Mouse (Mus musculus): ENCODE results near the gene Naif1. TPM values are rescaled to one million over a fixed set of nuclear protein-coding genes. Genes with fewer than 3 reads are reported as not detected.

Naif1 gene
- total and polyA plus RNA-seq, 2 experiments from 2014 or later, result 3.5 to 4.2 TPM

GRCm38 (mm10) chr2:32423481-32424331 is 26.6 kb upstream of the Naif1 start:
- H3K4me1 ChIP-seq (ENCODE audit: control insufficient read depth, insufficient read depth), result peaks cover 48% of the 10 kb centered on the region
- H3K9me3 ChIP-seq (replicated peaks; ENCODE audit: control insufficient read depth, low read length), result no peaks in the 10 kb centered on the region
- peak; percentile 97 for DNase-seq (ENCODE audit: low spot score)
- ATAC-seq (ENCODE audit: insufficient read depth, low read depth), result peak; percentile 89
- peak overlapping the region; percentile 44 for H3K9ac ChIP-seq (replicated peaks; ENCODE audit: low read depth, low read length)
- H3K4me3 ChIP-seq (ENCODE audit: low read depth, low read length), result peak overlapping the region; percentile 46
- peak overlapping the region; percentile 70 for H3K4me2 ChIP-seq (ENCODE audit: low read depth, low read length)
- 3% methylated on average over 14 of the region's 14 CpGs for WGBS
- H3K27me3 ChIP-seq (ENCODE audit: control insufficient read depth, insufficient read depth, low read length), result no peaks in the 10 kb centered on the region
- TF ChIP-seq CTCF (IDR thresholded peaks at IDR 0.05; ENCODE audit: low read depth) (no peak), EP300 (IDR thresholded peaks at IDR 0.05; ENCODE audit: low read depth) (peak; percentile 56; the same call in 1 of the 2 replicates)
- peaks cover 21% of the 10 kb centered on the region for H3K36me3 ChIP-seq (replicated peaks; ENCODE audit: control insufficient read depth, insufficient read depth, low read length)
- H3K27ac ChIP-seq (ENCODE audit: low read depth), result peak overlapping the region; percentile 84

- WGBS, result 50% methylated on average over 3 of the region's 3 CpGs
- ATAC-seq (ENCODE audit: insufficient read depth, low read depth) (no peak), DNase-seq (ENCODE audit: low spot score) (no peak)
- Histone ChIP-seq H3K4me2 (ENCODE audit: low read depth, low read length) (no peak overlapping the region), H3K36me3 (replicated peaks; ENCODE audit: control insufficient read depth, insufficient read depth, low read length) (peaks cover 11% of the 10 kb centered on the region; the same call in 1 of the 2 replicates), H3K27ac (ENCODE audit: low read depth) (peak overlapping the region; percentile 84), H3K4me3 (ENCODE audit: low read depth, low read length) (no peak overlapping the region), H3K9me3 (replicated peaks; ENCODE audit: control insufficient read depth, low read length) (no peaks in the 10 kb centered on the region), H3K4me1 (ENCODE audit: control insufficient read depth, insufficient read depth) (peaks cover 53% of the 10 kb centered on the region), H3K9ac (replicated peaks; ENCODE audit: low read depth, low read length) (no peak overlapping the region), H3K27me3 (ENCODE audit: control insufficient read depth, insufficient read depth, low read length) (no peaks in the 10 kb centered on the region)
- no peak for TF ChIP-seq CTCF (IDR thresholded peaks at IDR 0.05; ENCODE audit: low read depth)
- no peak for TF ChIP-seq EP300 (IDR thresholded peaks at IDR 0.05; ENCODE audit: low read depth)
These were observed 25.5 kb upstream of the Naif1 start for GRCm38 (mm10) chr2:32424796-32425195.

DNA sequence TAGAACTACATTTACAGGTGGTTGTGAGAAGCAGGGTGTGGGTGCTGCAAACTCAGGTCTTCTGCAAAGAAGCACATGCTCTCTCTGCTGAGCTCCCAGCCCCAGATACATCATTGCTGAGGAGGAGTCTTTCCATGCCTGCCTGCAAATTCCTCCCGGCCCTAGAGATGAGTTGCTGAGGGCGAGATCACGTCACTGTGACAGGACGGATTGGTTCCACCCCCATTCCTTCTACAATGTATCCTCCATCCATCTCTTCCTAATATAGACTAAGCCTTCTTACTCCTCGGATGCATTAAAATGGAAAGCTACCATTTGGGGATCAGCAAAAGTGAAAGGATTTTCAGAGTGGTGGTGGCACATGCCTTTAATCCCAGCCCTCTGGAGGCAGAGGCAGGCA is 24.7 kb upstream of the Naif1 start:
- TF ChIP-seq EP300 (IDR thresholded peaks at IDR 0.05; ENCODE audit: low read depth) (no peak), CTCF (IDR thresholded peaks at IDR 0.05; ENCODE audit: low read depth) (no peak)
- H3K4me2 ChIP-seq (ENCODE audit: low read depth, low read length), result no peak overlapping the region
- H3K4me1 ChIP-seq (ENCODE audit: control insufficient read depth, insufficient read depth), result peaks cover 61% of the 10 kb centered on the region
- 47% methylated on average over 5 of the region's 5 CpGs for WGBS
- H3K9me3 ChIP-seq (replicated peaks; ENCODE audit: control insufficient read depth, low read length), result no peaks in the 10 kb centered on the region
- no peaks in the 10 kb centered on the region for H3K27me3 ChIP-seq (ENCODE audit: control insufficient read depth, insufficient read depth, low read length)
- ATAC-seq (ENCODE audit: insufficient read depth, low read depth) (no peak), DNase-seq (ENCODE audit: low spot score) (no peak)
- peaks cover 5% of the 10 kb centered on the region; the same call in 1 of the 2 replicates for H3K36me3 ChIP-seq (replicated peaks; ENCODE audit: control insufficient read depth, insufficient read depth, low read length)
- H3K9ac ChIP-seq (replicated peaks; ENCODE audit: low read depth, low read length), result no peak overlapping the region
- no peak overlapping the region for H3K4me3 ChIP-seq (ENCODE audit: low read depth, low read length)
- 0 out of 2 replicates have a peak overlapping the region, but pooled peaks have one; percentile 84 for H3K27ac ChIP-seq (ENCODE audit: low read depth)

DNA sequence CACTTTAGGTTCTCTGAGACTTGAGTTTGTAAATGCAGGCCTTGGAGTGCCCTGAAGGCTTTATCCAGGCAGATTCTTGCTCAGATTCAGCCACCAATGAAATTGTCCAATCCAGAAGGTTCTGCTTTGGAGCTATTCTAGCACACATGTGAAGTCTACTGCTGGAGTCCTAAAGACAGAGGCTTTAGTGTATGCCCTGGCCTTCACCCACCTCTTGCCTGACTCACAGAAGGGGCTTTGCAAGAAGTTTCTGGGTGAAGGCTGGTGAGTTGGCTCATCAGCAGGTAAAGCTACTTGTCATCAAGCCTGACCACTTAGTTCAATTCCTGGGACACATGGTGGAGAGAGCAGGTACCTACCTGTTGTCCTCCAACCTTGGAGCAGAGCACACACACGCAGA is 24.1 kb upstream of the Naif1 start:
- H3K4me3 ChIP-seq (ENCODE audit: low read depth, low read length), result no peak overlapping the region
- H3K4me2 ChIP-seq (ENCODE audit: low read depth, low read length), result no peak overlapping the region
- no peaks in the 10 kb centered on the region for H3K27me3 ChIP-seq (ENCODE audit: control insufficient read depth, insufficient read depth, low read length)
- no peak overlapping the region for H3K27ac ChIP-seq (ENCODE audit: low read depth)
- no peak for TF ChIP-seq CTCF (IDR thresholded peaks at IDR 0.05; ENCODE audit: low read depth)
- TF ChIP-seq EP300 (IDR thresholded peaks at IDR 0.05; ENCODE audit: low read depth), result no peak
- ATAC-seq (ENCODE audit: insufficient read depth, low read depth) (no peak), DNase-seq (ENCODE audit: low spot score) (no peak)
- peaks cover 64% of the 10 kb centered on the region for H3K4me1 ChIP-seq (ENCODE audit: control insufficient read depth, insufficient read depth)
- peaks cover 2% of the 10 kb centered on the region; the same call in 1 of the 2 replicates for H3K36me3 ChIP-seq (replicated peaks; ENCODE audit: control insufficient read depth, insufficient read depth, low read length)
- H3K9ac ChIP-seq (replicated peaks; ENCODE audit: low read depth, low read length), result no peak overlapping the region
- 93% methylated on average over 1 of the region's 1 CpGs for WGBS
- H3K9me3 ChIP-seq (replicated peaks; ENCODE audit: control insufficient read depth, low read length), result no peaks in the 10 kb centered on the region

- H3K4me3 ChIP-seq (ENCODE audit: low read depth, low read length), result no peak overlapping the region
- H3K27ac ChIP-seq (ENCODE audit: low read depth), result no peak overlapping the region
- H3K9me3 ChIP-seq (replicated peaks; ENCODE audit: control insufficient read depth, low read length), result no peaks in the 10 kb centered on the region
- peaks cover 56% of the 10 kb centered on the region for H3K4me1 ChIP-seq (ENCODE audit: control insufficient read depth, insufficient read depth)
- no peak overlapping the region for H3K9ac ChIP-seq (replicated peaks; ENCODE audit: low read depth, low read length)
- TF ChIP-seq EP300 (IDR thresholded peaks at IDR 0.05; ENCODE audit: low read depth) (no peak), CTCF (IDR thresholded peaks at IDR 0.05; ENCODE audit: low read depth) (no peak)
- ATAC-seq (ENCODE audit: insufficient read depth, low read depth) (no peak), DNase-seq (ENCODE audit: low spot score) (no peak)
- 76% methylated on average over 5 of the region's 5 CpGs for WGBS
- no peaks in the 10 kb centered on the region for H3K36me3 ChIP-seq (replicated peaks; ENCODE audit: control insufficient read depth, insufficient read depth, low read length)
- no peaks in the 10 kb centered on the region for H3K27me3 ChIP-seq (ENCODE audit: control insufficient read depth, insufficient read depth, low read length)
- H3K4me2 ChIP-seq (ENCODE audit: low read depth, low read length), result no peak overlapping the region
These were observed 22.5 kb upstream of the Naif1 start for GRCm38 (mm10) chr2:32427720-32428119.

Data from heart, postnatal 0 days (tissue).